8 mouse cellular contexts compared by ENCODE assay signal in the genomic region with DNA sequence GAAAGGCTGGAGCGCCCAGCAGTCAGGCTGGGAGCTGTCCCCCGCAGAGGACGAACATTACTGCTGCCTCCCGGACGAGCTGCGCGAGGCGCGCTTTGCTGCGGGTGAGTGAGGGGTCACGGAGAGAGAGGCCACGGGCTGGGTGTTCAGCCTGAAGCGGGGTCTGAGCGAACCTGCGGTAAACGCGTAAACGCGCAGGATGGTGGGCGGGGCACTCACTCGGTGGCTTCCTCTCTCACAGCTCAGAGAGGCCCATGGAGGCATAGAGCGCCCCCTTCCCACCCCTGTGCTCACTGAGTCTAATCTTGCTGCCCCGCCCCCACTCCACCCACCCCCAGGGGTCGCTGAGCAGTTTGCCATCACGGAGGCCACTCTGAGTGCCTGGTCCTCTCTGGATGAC. TPM values are rescaled to one million over a fixed set of nuclear protein-coding genes. Genes with fewer than 3 reads are reported as not detected.
DNase-seq lines count a peak whose midpoint lies in the region; ATAC-seq and TF ChIP-seq lines count a peak whose summit lies in the region.

No protein-coding gene starts in this region.

- peak overlapping the region; percentile 7 for H3K4me2 ChIP-seq in liver, embryonic 16.5 days (ENCODE audit: low read depth, low read length)

- no peaks in the 10 kb centered on the region for H3K9me3 ChIP-seq in liver, embryonic 16.5 days (replicated peaks; ENCODE audit: control insufficient read depth, low read length)

- no peaks in the 10 kb centered on the region for H3K36me3 ChIP-seq in testis, adult 2 months (ENCODE audit: control insufficient read depth, insufficient read depth, low read length)
- no peaks in the 10 kb centered on the region for H3K36me3 ChIP-seq in liver, embryonic 16.5 days (ENCODE audit: control insufficient read depth, insufficient read depth)

- no peak for TF ChIP-seq POLR2A in testis, adult 2 months (IDR thresholded peaks at IDR 0.05; ENCODE audit: control insufficient read depth, low read depth, low read length)

- peak overlapping the region; percentile 48 for H3K4me3 ChIP-seq in testis, adult 2 months (ENCODE audit: control insufficient read depth, low read depth, low read length)
- H3K4me3 ChIP-seq in liver, embryonic 16.5 days (ENCODE audit: low read depth, low read length), result no peak overlapping the region

- no peak overlapping the region for H3K9ac ChIP-seq in liver, embryonic 16.5 days (ENCODE audit: low read depth, low read length)

- 2% methylated on average over 24 of the region's 25 CpGs for WGBS in liver, embryonic 16.5 days (ENCODE audit: insufficient replicate concordance)

- DNase-seq in CD4-positive, CD25-positive, alpha-beta regulatory T cell, adult 2 months (ENCODE audit: low read depth, low spot score), result peak; percentile 33
- DNase-seq in testis, postnatal 14 days (ENCODE audit: low spot score), result no peak
- peak; percentile 64 for DNase-seq in thymus, postnatal 14 days
- no peak for DNase-seq in layer of hippocampus, adult 18-20 months (ENCODE audit: low spot score in 2 of 2)
- DNase-seq in layer of hippocampus, adult 9-11 months, result no peak

- H3K27me3 ChIP-seq in testis, adult 2 months (ENCODE audit: control insufficient read depth, insufficient read depth, low read length), result no peaks in the 10 kb centered on the region
- H3K27me3 ChIP-seq in liver, embryonic 16.5 days (ENCODE audit: control insufficient read depth, insufficient read depth, low read depth, low read length), result peaks cover 38% of the 10 kb centered on the region

- H3K27ac ChIP-seq in testis, adult 2 months (ENCODE audit: control insufficient read depth, insufficient read depth, low read depth, low read length), result no peak overlapping the region
- no peak overlapping the region for H3K27ac ChIP-seq in liver, embryonic 16.5 days (ENCODE audit: low read length)

- no peak for TF ChIP-seq CTCF in testis, adult 2 months (IDR thresholded peaks at IDR 0.05; ENCODE audit: control insufficient read depth, insufficient read depth, insufficient replicate concordance, low read depth, low read length)

- H3K4me1 ChIP-seq in testis, adult 2 months (ENCODE audit: control insufficient read depth, insufficient read depth, low read length), result 0 out of 2 replicates have a peak, but pooled peaks cover 2% of the 10 kb centered on the region
- no peaks in the 10 kb centered on the region; the same call in 1 of the 2 replicates for H3K4me1 ChIP-seq in liver, embryonic 16.5 days (ENCODE audit: control insufficient read depth, low read depth, low read length)

- no peak for ATAC-seq in CD4-positive, CD25-positive, alpha-beta regulatory T cell, adult 4 months
- no peak for ATAC-seq in liver, embryonic 16.5 days (ENCODE audit: low read depth)

RNA-seq across cellular contexts. Expression of gene Fam131c, which starts 14.4 kb away (rescaled TPM):
- not detected for polyA plus RNA-seq in CD4-positive, CD25-positive, alpha-beta regulatory T cell, adult 4 months (2017; shearing (Covaris generic))
- 7.9 and 12.3 TPM in 2 replicates for polyA plus RNA-seq in testis, adult 2 months (2012; rRNA removed)
- polyA plus RNA-seq in liver, embryonic 16.5 days (2015; fragmentation: Nextera tagmentation; extraction: Ambion mirVana), result not detected in 2 replicates
- 1 to 10 TPM; 3.1 to 3.9 TPM for total RNA-seq in layer of hippocampus, adult 18-20 months (2021)

RNA-seq across cellular contexts. Expression of gene Clcnka, which starts 16.1 kb away (rescaled TPM):
- polyA plus RNA-seq in CD4-positive, CD25-positive, alpha-beta regulatory T cell, adult 4 months (2017; shearing (Covaris generic)), result not detected
- 0.14 and 1.3 TPM in 2 replicates for polyA plus RNA-seq in testis, adult 2 months (2012; rRNA removed)
- polyA plus RNA-seq in liver, embryonic 16.5 days (2015; fragmentation: Nextera tagmentation; extraction: Ambion mirVana), result 0.05 TPM in 1 of 2 replicates, not detected in the other
- not detected for total RNA-seq in layer of hippocampus, adult 18-20 months (2021)

RNA-seq across cellular contexts. Expression of gene Clcnkb, which starts 33.4 kb away (rescaled TPM):
- polyA plus RNA-seq in CD4-positive, CD25-positive, alpha-beta regulatory T cell, adult 4 months (2017; shearing (Covaris generic)), result not detected
- 0.68 and 1.2 TPM in 2 replicates for polyA plus RNA-seq in testis, adult 2 months (2012; rRNA removed)
- polyA plus RNA-seq in liver, embryonic 16.5 days (2015; fragmentation: Nextera tagmentation; extraction: Ambion mirVana), result not detected in 2 replicates
- not detected for total RNA-seq in layer of hippocampus, adult 18-20 months (2021)

RNA-seq across cellular contexts. Expression of gene Hspb7, which starts 38.2 kb away (rescaled TPM):
- polyA plus RNA-seq in CD4-positive, CD25-positive, alpha-beta regulatory T cell, adult 4 months (2017; shearing (Covaris generic)), result not detected
- 24.6 and 24.7 TPM in 2 replicates for polyA plus RNA-seq in testis, adult 2 months (2012; rRNA removed)
- 0.22 and 0.97 TPM in 2 replicates for polyA plus RNA-seq in liver, embryonic 16.5 days (2015; fragmentation: Nextera tagmentation; extraction: Ambion mirVana)
- total RNA-seq in layer of hippocampus, adult 18-20 months (2021), result not detected

RNA-seq across cellular contexts. Expression of gene Srarp, which starts 53.5 kb away (rescaled TPM):
- polyA plus RNA-seq in CD4-positive, CD25-positive, alpha-beta regulatory T cell, adult 4 months (2017; shearing (Covaris generic)), result not detected
- polyA plus RNA-seq in testis, adult 2 months (2012; rRNA removed), result 0.67 TPM in 2 replicates
- polyA plus RNA-seq in liver, embryonic 16.5 days (2015; fragmentation: Nextera tagmentation; extraction: Ambion mirVana), result not detected in 2 replicates
- 1 to 10 TPM; 2.4 to 3.9 TPM for total RNA-seq in layer of hippocampus, adult 18-20 months (2021)

Comparison
In these comparisons a context has a peak if more than half of its experiments do, and no peak if none do; other contexts are left out.
1. DNase-seq: peak in CD4-positive, CD25-positive, alpha-beta regulatory T cell, adult 2 months (single experiment) and thymus, postnatal 14 days (single experiment); none in testis, postnatal 14 days (single experiment), layer of hippocampus, adult 18-20 months (0 of 2) and layer of hippocampus, adult 9-11 months (single experiment).